Mouse (Mus musculus): ENCODE data around the gene Vat1l.

Vat1l gene

DNA sequence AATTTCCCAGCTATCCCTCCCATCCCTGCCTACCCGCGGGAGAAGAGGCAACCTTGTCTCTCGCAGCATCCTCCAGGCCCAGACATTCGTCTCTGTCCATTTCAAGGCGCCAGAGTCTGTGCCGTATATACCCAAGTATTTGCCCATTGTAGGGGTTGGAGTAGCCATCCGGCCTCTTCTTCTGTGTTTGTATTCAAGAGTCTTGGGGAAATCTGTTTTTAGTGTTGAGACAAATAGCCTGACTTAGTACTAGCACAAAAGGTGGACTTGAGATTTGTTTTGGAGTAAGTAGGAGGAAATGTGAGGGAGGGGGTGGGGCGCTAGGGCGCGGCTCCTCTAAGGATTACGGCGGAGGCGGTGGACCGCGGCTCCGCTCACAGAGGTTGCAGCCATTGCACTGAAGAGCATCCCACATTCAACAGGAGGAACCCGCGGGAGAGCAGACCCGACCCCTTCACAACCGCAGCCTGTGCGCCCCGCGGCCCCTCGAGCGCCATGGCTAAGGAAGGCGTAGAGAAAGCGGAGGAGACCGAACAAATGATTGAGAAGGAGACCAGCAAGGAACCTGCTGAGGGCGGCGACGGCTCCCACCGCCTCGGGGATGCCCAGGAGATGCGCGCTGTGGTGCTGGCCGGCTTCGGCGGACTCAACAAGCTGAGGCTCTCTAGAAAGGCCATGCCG is at the start of gene Vat1l:
TSS of gene Vat1l (plus strand) at position 392 of the 681 bp plus-strand sequence.
- DNase-seq (ENCODE audit: low read depth): no peak

DNA sequence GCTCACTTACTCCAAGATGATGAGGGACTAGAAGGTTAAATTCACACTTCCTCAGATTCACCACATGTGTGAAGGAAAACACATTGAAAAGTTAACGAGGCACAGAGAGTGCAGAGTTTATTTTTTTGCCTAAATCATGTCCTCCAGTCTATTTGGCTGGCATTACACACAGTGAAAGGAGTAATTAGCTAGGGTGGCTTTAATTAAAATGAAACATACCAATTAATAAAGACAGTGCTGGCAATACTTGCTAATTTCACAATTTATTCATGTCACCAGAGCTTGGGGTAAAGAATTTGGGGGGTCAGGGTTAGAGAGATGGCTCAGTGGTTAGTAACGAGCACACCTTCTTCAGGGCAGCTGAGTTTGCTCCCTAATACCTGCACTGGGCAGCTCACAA is 46.8 kb upstream of the Vat1l start:
- no peak for DNase-seq (ENCODE audit: low read depth)

- DNase-seq (ENCODE audit: low read depth): no peak
These were observed 45.7 kb upstream of the Vat1l start for GRCm38 (mm10) chr8:114159666-114160065.

GRCm38 (mm10) chr8:114163871-114164270 is 41.5 kb upstream of the Vat1l start:
- no peak for DNase-seq (ENCODE audit: low read depth)

GRCm38 (mm10) chr8:114164444-114165096 is 40.8 kb upstream of the Vat1l start:
- DNase-seq (ENCODE audit: low read depth): no peak

- DNase-seq (ENCODE audit: low read depth): no peak
These were observed 39.7 kb upstream of the Vat1l start for GRCm38 (mm10) chr8:114165741-114166140.

DNA sequence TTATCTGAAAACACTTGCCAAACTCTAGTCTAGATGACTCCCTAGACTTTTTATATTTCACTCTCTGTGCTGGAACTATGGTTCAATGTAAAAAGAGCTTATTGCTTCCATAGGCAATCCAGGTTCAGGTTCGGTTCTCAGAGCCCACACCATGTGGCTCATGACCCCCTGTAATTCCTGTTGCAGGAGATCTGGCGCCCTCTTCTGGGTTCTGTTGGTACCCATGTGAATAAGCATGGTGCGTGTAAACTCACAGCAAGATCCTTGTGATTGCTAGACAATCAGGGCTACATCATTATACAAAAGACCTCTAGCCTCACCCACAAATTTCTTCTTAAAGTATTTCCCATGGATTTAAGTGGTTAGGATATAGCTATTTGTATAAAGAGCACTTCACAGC is 28.7 kb upstream of the Vat1l start:
- no peak for DNase-seq (ENCODE audit: low read depth)

DNA sequence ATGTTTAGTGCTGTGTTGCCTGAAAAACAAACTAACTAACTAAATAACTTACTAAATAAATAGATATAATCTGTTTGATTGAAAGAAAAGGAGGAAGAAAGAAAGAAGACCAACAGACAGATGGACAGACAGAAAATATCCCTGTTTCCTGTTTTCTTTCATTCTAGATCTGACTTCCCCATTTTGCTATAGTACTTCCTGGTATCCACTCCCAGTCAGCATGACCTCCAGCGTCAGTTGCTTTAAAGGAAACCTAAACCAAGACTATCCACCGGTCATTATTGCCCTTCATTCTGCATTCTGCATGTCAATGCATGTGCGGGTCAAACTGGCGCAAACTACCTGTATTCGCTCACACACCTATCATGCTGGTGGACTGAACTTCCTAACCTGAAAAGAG is 12.1 kb upstream of the Vat1l start:
- no peak for DNase-seq (ENCODE audit: low read depth)

DNA sequence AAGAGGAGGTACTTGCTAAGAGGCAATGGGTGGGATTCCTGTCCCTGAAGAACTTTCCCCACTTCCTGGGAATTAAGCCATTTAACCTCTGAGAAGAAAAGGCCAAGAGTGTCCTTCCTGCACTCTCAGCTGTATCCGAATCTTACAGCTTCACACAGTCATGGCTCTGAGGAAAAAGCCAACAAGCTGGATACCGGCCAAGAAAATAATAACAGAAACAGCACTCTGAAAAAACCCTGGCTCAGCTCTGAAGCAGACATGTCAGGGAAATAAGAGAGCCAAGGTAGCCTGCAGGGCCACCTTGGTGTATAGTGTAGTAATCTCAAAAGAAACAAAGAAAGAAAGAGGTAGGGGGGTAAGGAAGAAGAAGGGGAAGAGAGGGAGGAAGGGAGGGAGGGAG is 6.4 kb upstream of the Vat1l start:
- no peak for DNase-seq (ENCODE audit: low read depth)

- no peak for DNase-seq (ENCODE audit: low read depth)
These were observed 1.1 kb downstream of the Vat1l start for GRCm38 (mm10) chr8:114206421-114206983.

GRCm38 (mm10) chr8:114207026-114207425 is 1.6 kb downstream of the Vat1l start:
- DNase-seq (ENCODE audit: low read depth): no peak

- DNase-seq (ENCODE audit: low read depth): no peak
These were observed 15.4 kb downstream of the Vat1l start for GRCm38 (mm10) chr8:114220779-114221178.

DNA sequence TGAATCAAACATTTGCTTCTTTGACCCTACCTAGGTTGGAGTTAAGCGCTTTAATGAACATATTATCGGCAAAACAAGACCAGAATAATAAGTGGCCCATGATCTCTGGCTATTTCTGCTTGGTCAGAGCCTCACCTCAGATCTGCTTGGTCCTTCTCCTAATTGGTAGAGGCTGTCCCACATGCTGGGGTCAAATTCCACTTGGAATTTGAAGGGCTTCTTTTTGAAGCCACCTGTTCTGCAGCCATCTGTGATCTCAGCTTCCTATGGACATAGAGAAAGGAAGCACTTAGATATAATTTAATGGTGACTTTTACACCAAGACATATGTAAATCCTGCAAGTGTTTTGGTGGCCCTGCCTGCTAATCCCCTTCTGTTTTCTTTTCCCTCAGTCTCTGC is 16.6 kb downstream of the Vat1l start:
- DNase-seq (ENCODE audit: low read depth): no peak

GRCm38 (mm10) chr8:114224001-114224400 is 18.6 kb downstream of the Vat1l start:
- no peak for DNase-seq (ENCODE audit: low read depth)

DNA sequence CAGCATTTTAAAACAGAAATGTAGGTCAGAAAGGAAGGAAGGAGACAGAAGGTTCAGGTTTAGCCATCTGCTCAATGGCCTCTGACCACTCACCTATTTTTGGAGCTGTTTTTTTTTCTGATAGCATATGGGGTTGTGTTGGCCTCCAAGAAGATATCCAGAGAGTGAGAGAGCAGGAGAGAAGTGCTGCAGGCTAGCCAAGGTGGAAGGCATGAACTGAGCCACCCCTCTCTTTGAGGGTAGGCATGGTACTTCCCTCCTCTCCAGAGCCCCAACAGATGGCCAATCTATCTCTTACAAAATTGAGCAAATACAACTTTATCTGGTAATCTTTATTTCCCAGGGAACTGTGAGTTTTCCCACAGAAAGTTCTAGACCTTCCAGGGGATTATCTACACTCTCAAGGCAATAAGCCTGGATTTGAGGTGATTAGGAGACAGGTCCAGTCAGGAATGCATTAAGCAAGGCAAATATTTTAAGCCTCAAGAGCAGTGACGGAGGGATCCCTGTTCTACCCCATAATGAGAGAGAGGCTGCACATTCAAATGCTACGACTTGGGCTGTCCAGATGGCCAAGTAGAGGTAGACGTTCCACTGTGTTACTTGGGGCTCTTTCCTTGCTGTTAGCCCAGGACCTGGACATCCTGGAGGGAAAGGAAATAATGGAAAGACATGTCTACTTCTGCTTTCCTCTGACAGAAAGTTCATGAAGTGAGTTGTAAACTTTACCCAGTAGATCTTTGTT is 46.1 kb downstream of the Vat1l start:
- DNase-seq (ENCODE audit: low read depth): no peak

- DNase-seq (ENCODE audit: low read depth): no peak
These were observed 53.3 kb downstream of the Vat1l start for GRCm38 (mm10) chr8:114258685-114259084.

DNA sequence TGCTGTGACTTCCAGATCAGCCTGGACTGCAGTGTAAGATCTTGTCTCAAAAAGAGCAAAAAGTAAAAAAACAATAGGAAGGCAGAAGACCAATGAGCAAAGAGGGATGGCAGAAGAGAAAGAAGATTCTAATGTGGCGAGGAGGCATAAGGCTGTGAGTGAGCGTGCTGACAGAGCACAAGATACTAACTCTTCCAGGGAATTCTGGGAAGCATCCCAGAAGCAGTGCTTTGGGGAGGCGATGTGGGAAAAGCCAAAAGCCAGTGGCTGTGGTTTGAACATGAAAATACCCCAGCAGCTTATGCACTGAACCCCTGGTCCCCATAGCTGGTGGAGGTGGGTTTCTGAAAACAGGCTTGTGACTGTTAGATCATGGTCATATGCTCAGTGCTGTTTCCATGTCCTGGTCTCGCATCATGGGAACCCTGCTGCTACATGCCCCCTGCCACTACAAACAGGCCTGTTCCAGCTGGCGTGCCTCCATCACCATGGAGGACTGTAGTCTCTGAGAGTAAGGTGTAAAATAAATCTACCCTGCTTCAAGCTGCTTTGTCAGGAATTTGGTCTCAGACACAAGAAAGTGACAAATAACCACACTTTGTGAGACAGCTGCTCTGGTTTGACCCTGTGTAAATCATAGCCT is 54.4 kb downstream of the Vat1l start:
- DNase-seq (ENCODE audit: low read depth): no peak

- DNase-seq (ENCODE audit: low read depth): no peak
These were observed 56.9 kb downstream of the Vat1l start for GRCm38 (mm10) chr8:114262331-114262730.

- no peak for DNase-seq (ENCODE audit: low read depth)
These were observed 69.1 kb downstream of the Vat1l start for GRCm38 (mm10) chr8:114274558-114274957.

DNA sequence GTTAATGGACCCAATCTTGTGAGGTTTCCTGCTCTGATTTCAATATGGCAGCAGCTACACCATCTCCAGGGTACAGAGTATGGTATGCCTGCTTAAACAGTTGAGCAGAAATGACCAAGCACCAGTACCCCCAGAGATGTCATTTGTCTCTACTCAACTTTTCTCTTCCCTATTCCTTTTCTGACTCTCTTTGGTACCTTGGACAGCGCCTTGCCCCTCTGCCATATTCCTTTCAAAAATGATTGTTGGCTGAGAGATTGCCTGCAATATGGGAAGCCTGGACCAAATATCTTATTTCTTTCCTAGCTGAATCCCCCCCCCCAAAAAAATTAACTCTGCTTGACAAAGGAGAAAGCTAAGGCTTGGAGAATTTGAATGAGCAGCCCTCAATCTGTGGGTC is 75.7 kb downstream of the Vat1l start:
- DNase-seq (ENCODE audit: low read depth): no peak

GRCm38 (mm10) chr8:114294889-114295748 is 89.7 kb downstream of the Vat1l start:
- no peak for DNase-seq (ENCODE audit: low read depth)

GRCm38 (mm10) chr8:114295749-114296067 is 90.3 kb downstream of the Vat1l start:
- no peak for DNase-seq (ENCODE audit: low read depth)

Data from naive thymus-derived CD4-positive, alpha-beta T cell, adult 2 months (primary cell).